Mouse (Mus musculus) embryonic stem cell, embryonic (primary cell): Measurements from ENCODE around the gene Rbm5.

ENCODE experiments used
- CTCF ChIA-PET, 4 experiments: fragments of 300-600 bp in 2 of 4; fragments of 350-600 bp in 2 of 4; sonication (Branson Sonifier 250); formaldehyde crosslinking; loops; one replicate each; lab custom pipeline; 2022; ENCODE audit warnings: inconsistent platforms in 2 of 4; lab: Charles Lee
- POLR2A ChIA-PET, 4 experiments: fragments of 300-600 bp in 2 of 4; fragments of 350-600 bp in 2 of 4; sonication (Branson Sonifier 250); formaldehyde crosslinking; loops; one replicate each; lab custom pipeline; 2022; ENCODE audit warnings: antibody characterized with exemption in 4 of 4, inconsistent platforms in 1 of 4; lab: Charles Lee

Rbm5 gene

GRCm38 (mm10) chr9:107770374-107771290 is at the start of gene Rbm5:
Gene Rbm5 (minus strand): TSS chr9:107770996.
- POLR2A ChIA-PET: interaction anchor here in 3 of 4 experiments (0.6 to 3.4 kb wide), 31 partner anchors 9 to 283 kb away, joined by 3 to 29 read pairs (median 3); partner anchors contain the start of gene Amigo3 (in 1 of the 3)
- CTCF ChIA-PET: interaction anchor here in 2 of 4 experiments (0.9 to 1.7 kb wide), 4 partner anchors 23 to 324 kb away, joined by 3 to 4 read pairs (median 4); partner anchors contain the start of gene Apeh (in 1 of the 2)

GRCm38 (mm10) chr9:107812132-107812531 is 41.3 kb upstream of the Rbm5 start:
- POLR2A ChIA-PET: interaction anchor here in 1 of 4 experiments (0.6 to 1.4 kb wide), 5 partner anchors 9 to 286 kb away, joined by 3 to 4 read pairs (median 3); no protein-coding TSS in a partner anchor
- CTCF ChIA-PET: interaction anchor here in 2 of 4 experiments (0.6 to 1.1 kb wide), 3 partner anchors 9 to 185 kb away, joined by 3 to 4 read pairs (median 3); no protein-coding TSS in a partner anchor

- ChIA-PET POLR2A (interaction anchor here in 1 of 4 experiments (1.0 kb wide), 1 partner anchor 62 kb away, joined by 3 read pairs; the partner anchor contains the start of gene Rbm6), CTCF (no interaction called here)
Measured at GRCm38 (mm10) chr9:107810985-107811384, 40.2 kb upstream of the Rbm5 start.

- ChIA-PET POLR2A (no interaction called here), CTCF (interaction anchor here in 2 of 4 experiments (0.6 to 0.7 kb wide), 2 partner anchors 194 to 285 kb away, joined by 3 to 4 read pairs; partner anchors contain the start of gene Inka1 (in 1 of the 2))
Measured at GRCm38 (mm10) chr9:107791714-107792113, 20.9 kb upstream of the Rbm5 start.

- ChIA-PET POLR2A (interaction anchor here in 1 of 4 experiments (1.2 kb wide), 1 partner anchor 12 kb away, joined by 3 read pairs; the partner anchor contains the start of gene Rbm5), CTCF (interaction anchor here in 1 of 4 experiments (0.5 kb wide), 1 partner anchor 257 kb away, joined by 6 read pairs; no protein-coding TSS in a partner anchor)
Measured at GRCm38 (mm10) chr9:107782536-107783203, 11.9 kb upstream of the Rbm5 start.

GRCm38 (mm10) chr9:107776809-107777208 is 6.0 kb upstream of the Rbm5 start:
- ChIA-PET POLR2A (interaction anchor here in 2 of 4 experiments (0.6 to 1.2 kb wide), 4 partner anchors 17 to 991 kb away, joined by 3 read pairs; no protein-coding TSS in a partner anchor), CTCF (no interaction called here)

- ChIA-PET CTCF (no interaction called here), POLR2A (interaction anchor here in 1 of 4 experiments (1.1 kb wide), 1 partner anchor 27 kb away, joined by 3 read pairs; no protein-coding TSS in a partner anchor)
Measured at GRCm38 (mm10) chr9:107774411-107774810, 3.6 kb upstream of the Rbm5 start.

- ChIA-PET CTCF (interaction anchor here in 2 of 4 experiments (1.3 to 1.7 kb wide), 2 partner anchors 25 to 32 kb away, joined by 4 read pairs; no protein-coding TSS in a partner anchor), POLR2A (interaction anchor here in 2 of 4 experiments (0.6 to 3.4 kb wide), 10 partner anchors 7 to 190 kb away, joined by 3 to 29 read pairs (median 6); no protein-coding TSS in a partner anchor)
Measured at GRCm38 (mm10) chr9:107771782-107772181, 986 bp upstream of the Rbm5 start.

- CTCF ChIA-PET: interaction anchor here in 3 of 4 experiments (0.6 to 1.7 kb wide), 3 partner anchors 23 to 135 kb away, joined by 3 to 4 read pairs (median 3); no protein-coding TSS in a partner anchor
- POLR2A ChIA-PET: interaction anchor here in 3 of 4 experiments (0.6 to 3.4 kb wide), 21 partner anchors 9 to 180 kb away, joined by 3 to 29 read pairs (median 4); no protein-coding TSS in a partner anchor
Measured at GRCm38 (mm10) chr9:107770037-107770373, 791 bp downstream of the Rbm5 start.

GRCm38 (mm10) chr9:107769445-107770000 is 1.3 kb downstream of the Rbm5 start:
- ChIA-PET CTCF (interaction anchor here in 3 of 4 experiments (0.6 to 1.0 kb wide), 5 partner anchors 23 to 135 kb away, joined by 3 to 4 read pairs (median 3); no protein-coding TSS in a partner anchor), POLR2A (interaction anchor here in 3 of 4 experiments (0.7 to 3.4 kb wide), 20 partner anchors 9 to 144 kb away, joined by 3 to 29 read pairs (median 4); no protein-coding TSS in a partner anchor)

- ChIA-PET POLR2A (interaction anchor here in 3 of 4 experiments (0.5 to 3.4 kb wide), 13 partner anchors 8 to 31 kb away, joined by 3 to 29 read pairs (median 9); no protein-coding TSS in a partner anchor), CTCF (interaction anchor here in 1 of 4 experiments (1.0 kb wide), 1 partner anchor 28 kb away, joined by 3 read pairs; no protein-coding TSS in a partner anchor)
Measured at GRCm38 (mm10) chr9:107768851-107769250, 1.9 kb downstream of the Rbm5 start.

- ChIA-PET CTCF (interaction anchor here in 1 of 4 experiments (1.2 kb wide), 1 partner anchor 21 kb away, joined by 3 read pairs; no protein-coding TSS in a partner anchor), POLR2A (interaction anchor here in 2 of 4 experiments (0.9 to 3.8 kb wide), 8 partner anchors 8 to 20 kb away, joined by 3 to 29 read pairs (median 8); partner anchors contain the start of gene Rbm5 (in 2 of the 2))
Measured at GRCm38 (mm10) chr9:107759593-107759992, 11.2 kb downstream of the Rbm5 start.

- POLR2A ChIA-PET: interaction anchor here in 1 of 4 experiments (0.7 to 2.0 kb wide), 12 partner anchors 10 to 1108 kb away, joined by 3 to 10 read pairs (median 4); partner anchors contain the start of gene Rbm5
Measured at GRCm38 (mm10) chr9:107750378-107750777, 20.4 kb downstream of the Rbm5 start.

GRCm38 (mm10) chr9:107748063-107748462 is 22.7 kb downstream of the Rbm5 start:
- ChIA-PET POLR2A (interaction anchor here in 1 of 4 experiments (1.7 to 2.2 kb wide), 5 partner anchors 10 to 73 kb away, joined by 4 to 8 read pairs (median 6); partner anchors contain the start of gene Rbm5), CTCF (interaction anchor here in 2 of 4 experiments (0.7 to 1.4 kb wide), 3 partner anchors 19 to 102 kb away, joined by 3 to 5 read pairs (median 4); no protein-coding TSS in a partner anchor)

More at GRCm38 (mm10) chr9:107750378-107750777, 20.4 kb downstream of the Rbm5 start:
- CTCF ChIA-PET: interaction anchor here in 2 of 4 experiments (1.5 to 2.8 kb wide), 3 partner anchors 11 to 105 kb away, joined by 4 to 9 read pairs (median 7); no protein-coding TSS in a partner anchor

GRCm38 (mm10) chr9:107747310-107747709 is 23.5 kb downstream of the Rbm5 start:
- POLR2A ChIA-PET: interaction anchor here in 2 of 4 experiments (1.0 to 3.3 kb wide), 9 partner anchors 8 to 320 kb away, joined by 3 to 20 read pairs (median 6); partner anchors contain the start of gene Rbm5 (in 1 of the 2)
- CTCF ChIA-PET: interaction anchor here in 3 of 4 experiments (0.6 to 1.7 kb wide), 19 partner anchors 8 to 306 kb away, joined by 3 to 11 read pairs (median 4); partner anchors contain the start of genes Amigo3 (in 1 of the 3) and Rbm5 (in 1 of the 3)

GRCm38 (mm10) chr9:107746679-107747078 is 24.1 kb downstream of the Rbm5 start:
- CTCF ChIA-PET: interaction anchor here in 3 of 4 experiments (0.6 to 1.7 kb wide), 18 partner anchors 8 to 306 kb away, joined by 3 to 11 read pairs (median 4); partner anchors contain the start of genes Amigo3 (in 1 of the 3) and Rbm5 (in 1 of the 3)
- POLR2A ChIA-PET: interaction anchor here in 2 of 4 experiments (1.0 to 3.3 kb wide), 9 partner anchors 9 to 320 kb away, joined by 3 to 20 read pairs (median 6); partner anchors contain the start of gene Rbm5 (in 1 of the 2)
